Mouse (Mus musculus): ENCODE data around the gene Smad1. TPM values are rescaled to one million over a fixed set of nuclear protein-coding genes. Genes with fewer than 3 reads are reported as not detected.

Gene Smad1
- polyA plus RNA-seq, 1 experiment, result 32.8 TPM

- H3K36me3 ChIP-seq (ENCODE audit: control insufficient read depth, insufficient read depth, low read length), result no peaks in the 10 kb centered on the region
- H3K27ac ChIP-seq (ENCODE audit: control insufficient read depth, insufficient read depth, low read depth, low read length), result no peak overlapping the region
- no peaks in the 10 kb centered on the region for H3K27me3 ChIP-seq (ENCODE audit: control insufficient read depth, insufficient read depth, low read length)
- TF ChIP-seq POLR2A (IDR thresholded peaks at IDR 0.05; ENCODE audit: control insufficient read depth, low read depth, low read length) (no peak), CTCF (IDR thresholded peaks at IDR 0.05; ENCODE audit: control insufficient read depth, insufficient read depth, insufficient replicate concordance, low read depth, low read length) (no peak)
- H3K4me3 ChIP-seq (ENCODE audit: control insufficient read depth, low read depth, low read length), result no peak overlapping the region
- no peaks in the 10 kb centered on the region for H3K4me1 ChIP-seq (ENCODE audit: control insufficient read depth, insufficient read depth, low read length)
Measured at GRCm38 (mm10) chr8:79404895-79405557, 5.7 kb upstream of the Smad1 start.

- TF ChIP-seq POLR2A (IDR thresholded peaks at IDR 0.05; ENCODE audit: control insufficient read depth, low read depth, low read length) (no peak), CTCF (IDR thresholded peaks at IDR 0.05; ENCODE audit: control insufficient read depth, insufficient read depth, insufficient replicate concordance, low read depth, low read length) (no peak)
- Histone ChIP-seq H3K4me3 (ENCODE audit: control insufficient read depth, low read depth, low read length) (no peak overlapping the region), H3K4me1 (ENCODE audit: control insufficient read depth, insufficient read depth, low read length) (0 out of 2 replicates have a peak, but pooled peaks cover 2% of the 10 kb centered on the region), H3K27me3 (ENCODE audit: control insufficient read depth, insufficient read depth, low read length) (no peaks in the 10 kb centered on the region), H3K27ac (ENCODE audit: control insufficient read depth, insufficient read depth, low read depth, low read length) (no peak overlapping the region), H3K36me3 (ENCODE audit: control insufficient read depth, insufficient read depth, low read length) (no peaks in the 10 kb centered on the region)
Measured at GRCm38 (mm10) chr8:79400671-79401070, 1.4 kb upstream of the Smad1 start.

GRCm38 (mm10) chr8:79398251-79398981, 902 bp downstream of the Smad1 start:
- Histone ChIP-seq H3K27me3 (ENCODE audit: control insufficient read depth, insufficient read depth, low read length) (no peaks in the 10 kb centered on the region), H3K4me1 (ENCODE audit: control insufficient read depth, insufficient read depth, low read length) (peaks cover 4% of the 10 kb centered on the region; the same call in 1 of the 2 replicates), H3K27ac (ENCODE audit: control insufficient read depth, insufficient read depth, low read depth, low read length) (0 out of 2 replicates have a peak overlapping the region, but pooled peaks have one; percentile 19), H3K36me3 (ENCODE audit: control insufficient read depth, insufficient read depth, low read length) (no peaks in the 10 kb centered on the region), H3K4me3 (ENCODE audit: control insufficient read depth, low read depth, low read length) (peak overlapping the region; percentile 87)
- TF ChIP-seq CTCF (IDR thresholded peaks at IDR 0.05; ENCODE audit: control insufficient read depth, insufficient read depth, insufficient replicate concordance, low read depth, low read length), result no peak

GRCm38 (mm10) chr8:79397705-79398250, 1.5 kb downstream of the Smad1 start:
- TF ChIP-seq CTCF (IDR thresholded peaks at IDR 0.05; ENCODE audit: control insufficient read depth, insufficient read depth, insufficient replicate concordance, low read depth, low read length) (no peak), POLR2A (IDR thresholded peaks at IDR 0.05; ENCODE audit: control insufficient read depth, low read depth, low read length) (no peak)
- Histone ChIP-seq H3K4me3 (ENCODE audit: control insufficient read depth, low read depth, low read length) (peak overlapping the region; percentile 72), H3K36me3 (ENCODE audit: control insufficient read depth, insufficient read depth, low read length) (no peaks in the 10 kb centered on the region)

GRCm38 (mm10) chr8:79396911-79397310, 2.4 kb downstream of the Smad1 start:
- H3K27me3 ChIP-seq (ENCODE audit: control insufficient read depth, insufficient read depth, low read length), result no peaks in the 10 kb centered on the region
- no peaks in the 10 kb centered on the region for H3K36me3 ChIP-seq (ENCODE audit: control insufficient read depth, insufficient read depth, low read length)
- H3K27ac ChIP-seq (ENCODE audit: control insufficient read depth, insufficient read depth, low read depth, low read length), result no peak overlapping the region
- H3K4me3 ChIP-seq (ENCODE audit: control insufficient read depth, low read depth, low read length), result no peak overlapping the region; the same call in 1 of the 2 replicates
- TF ChIP-seq POLR2A (IDR thresholded peaks at IDR 0.05; ENCODE audit: control insufficient read depth, low read depth, low read length) (no peak), CTCF (IDR thresholded peaks at IDR 0.05; ENCODE audit: control insufficient read depth, insufficient read depth, insufficient replicate concordance, low read depth, low read length) (no peak)
- peaks cover 4% of the 10 kb centered on the region; the same call in 1 of the 2 replicates for H3K4me1 ChIP-seq (ENCODE audit: control insufficient read depth, insufficient read depth, low read length)

More at GRCm38 (mm10) chr8:79397705-79398250, 1.5 kb downstream of the Smad1 start:
- Histone ChIP-seq H3K4me1 (ENCODE audit: control insufficient read depth, insufficient read depth, low read length) (peaks cover 4% of the 10 kb centered on the region; the same call in 1 of the 2 replicates), H3K27me3 (ENCODE audit: control insufficient read depth, insufficient read depth, low read length) (no peaks in the 10 kb centered on the region), H3K27ac (ENCODE audit: control insufficient read depth, insufficient read depth, low read depth, low read length) (no peak overlapping the region)

- TF ChIP-seq CTCF (IDR thresholded peaks at IDR 0.05; ENCODE audit: control insufficient read depth, insufficient read depth, insufficient replicate concordance, low read depth, low read length) (no peak), POLR2A (IDR thresholded peaks at IDR 0.05; ENCODE audit: control insufficient read depth, low read depth, low read length) (no peak)
- Histone ChIP-seq H3K36me3 (ENCODE audit: control insufficient read depth, insufficient read depth, low read length) (no peaks in the 10 kb centered on the region), H3K27me3 (ENCODE audit: control insufficient read depth, insufficient read depth, low read length) (no peaks in the 10 kb centered on the region), H3K4me1 (ENCODE audit: control insufficient read depth, insufficient read depth, low read length) (peaks cover 6% of the 10 kb centered on the region), H3K4me3 (ENCODE audit: control insufficient read depth, low read depth, low read length) (no peak overlapping the region), H3K27ac (ENCODE audit: control insufficient read depth, insufficient read depth, low read depth, low read length) (no peak overlapping the region)
Measured at GRCm38 (mm10) chr8:79394009-79394408, 5.3 kb downstream of the Smad1 start.

- TF ChIP-seq POLR2A (IDR thresholded peaks at IDR 0.05; ENCODE audit: control insufficient read depth, low read depth, low read length) (no peak), CTCF (IDR thresholded peaks at IDR 0.05; ENCODE audit: control insufficient read depth, insufficient read depth, insufficient replicate concordance, low read depth, low read length) (no peak)
- no peaks in the 10 kb centered on the region for H3K36me3 ChIP-seq (ENCODE audit: control insufficient read depth, insufficient read depth, low read length)
- no peaks in the 10 kb centered on the region for H3K27me3 ChIP-seq (ENCODE audit: control insufficient read depth, insufficient read depth, low read length)
- H3K4me3 ChIP-seq (ENCODE audit: control insufficient read depth, low read depth, low read length), result no peak overlapping the region
- H3K4me1 ChIP-seq (ENCODE audit: control insufficient read depth, insufficient read depth, low read length), result peaks cover 9% of the 10 kb centered on the region
- no peak overlapping the region for H3K27ac ChIP-seq (ENCODE audit: control insufficient read depth, insufficient read depth, low read depth, low read length)
Measured at GRCm38 (mm10) chr8:79393215-79393614, 6.1 kb downstream of the Smad1 start.

Data from testis, adult 2 months (tissue).